Comparison of ENCODE assay signal across 7 mouse cellular contexts in the genomic region with DNA sequence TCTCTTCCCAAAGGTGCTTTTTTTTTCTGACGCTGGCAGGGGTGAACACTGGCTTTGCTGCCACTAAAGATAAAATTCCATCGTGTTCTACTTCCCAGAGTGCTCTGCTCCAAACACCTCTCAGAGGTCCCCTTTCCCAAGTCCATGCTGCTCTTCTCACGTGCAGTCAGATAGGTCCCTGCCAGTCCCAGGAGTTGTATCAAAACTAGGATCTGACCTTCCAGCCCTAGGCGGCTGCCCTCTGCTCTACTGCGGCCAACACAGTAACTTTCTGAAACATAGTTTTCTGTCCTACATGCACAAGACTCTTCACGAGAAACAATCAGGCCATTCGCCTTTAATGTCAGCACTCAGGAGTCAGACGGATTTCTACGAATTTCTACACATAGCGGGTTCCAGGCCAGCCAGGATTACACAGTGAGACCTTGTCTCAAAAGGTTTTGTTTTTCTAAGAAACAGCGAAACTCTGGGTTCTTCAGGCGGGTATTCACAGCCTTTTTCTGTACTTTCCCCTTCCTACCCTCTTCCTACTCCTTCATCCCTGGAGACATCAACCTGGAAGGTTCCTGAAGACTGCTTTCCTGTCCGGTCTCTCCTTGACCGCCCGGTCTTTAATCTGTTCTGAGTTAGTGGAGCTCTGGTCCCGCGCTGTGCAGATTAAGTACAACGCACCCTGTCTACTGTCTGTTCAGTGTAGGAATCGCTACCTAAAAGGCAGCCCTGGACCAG. TPM values are rescaled to one million over a fixed set of nuclear protein-coding genes. Genes with fewer than 3 reads are reported as not detected.
DNase-seq lines count a peak whose midpoint lies in the region; ATAC-seq and TF ChIP-seq lines count a peak whose summit lies in the region.

No protein-coding gene starts in this region.

- TF ChIP-seq POLR2A in testis, adult 2 months (IDR thresholded peaks at IDR 0.05; ENCODE audit: control insufficient read depth, low read depth, low read length): no peak
- no peak for TF ChIP-seq POLR2A in myocyte (IDR thresholded peaks at IDR 0.05; ENCODE audit: insufficient read length, low read depth)

- H3K4me2 ChIP-seq in myocyte (ENCODE audit: low read depth): peak overlapping the region; percentile 88

- H3K4me3 ChIP-seq in testis, adult 2 months (ENCODE audit: control insufficient read depth, low read depth, low read length): peak overlapping the region; percentile 76
- H3K4me3 ChIP-seq in erythroblast, embryonic 14.5 days (replicated peaks): peak overlapping the region; percentile 75
- peak overlapping the region; percentile 18 for H3K4me3 ChIP-seq in myocyte

- TF ChIP-seq CTCF in testis, adult 2 months (IDR thresholded peaks at IDR 0.05; ENCODE audit: control insufficient read depth, insufficient read depth, insufficient replicate concordance, low read depth, low read length): no peak

- H3ac ChIP-seq in myocyte (ENCODE audit: control insufficient read depth, insufficient read length): no peak overlapping the region

- no peaks in the 10 kb centered on the region for H3K36me3 ChIP-seq in testis, adult 2 months (ENCODE audit: control insufficient read depth, insufficient read depth, low read length)
- H3K36me3 ChIP-seq in erythroblast, embryonic 14.5 days (ENCODE audit: control insufficient read depth): peaks cover 4% of the 10 kb centered on the region
- H3K36me3 ChIP-seq in myocyte (ENCODE audit: control insufficient read depth, insufficient read depth): peaks cover 9% of the 10 kb centered on the region

- H3K27ac ChIP-seq in testis, adult 2 months (ENCODE audit: control insufficient read depth, insufficient read depth, low read depth, low read length): peak overlapping the region; percentile 87

- H3K9me3 ChIP-seq in erythroblast, embryonic 14.5 days (ENCODE audit: control insufficient read depth, low read length): no peaks in the 10 kb centered on the region

- peak; percentile 7 for ATAC-seq in inflammation-experienced regulatory T-cells, adult 6 months

- H3K79me2 ChIP-seq in myocyte (ENCODE audit: control insufficient read depth, insufficient read depth): no peaks in the 10 kb centered on the region

- DNase-seq in testis, postnatal 10 days (ENCODE audit: low spot score): no peak
- DNase-seq in c-Kit-positive CD71-positive TER-119-positive erythroid progenitor cells, embryonic 14.5 days (ENCODE audit: low spot score): no peak
- DNase-seq in right cerebral cortex, adult 18-20 months: no peak

- no peaks in the 10 kb centered on the region for H3K27me3 ChIP-seq in testis, adult 2 months (ENCODE audit: control insufficient read depth, insufficient read depth, low read length)
- no peaks in the 10 kb centered on the region for H3K27me3 ChIP-seq in erythroblast, embryonic 14.5 days (ENCODE audit: control insufficient read depth)
- no peaks in the 10 kb centered on the region for H3K27me3 ChIP-seq in myocyte (ENCODE audit: control insufficient read depth, insufficient read depth, insufficient read length)

- peaks cover 13% of the 10 kb centered on the region for H3K4me1 ChIP-seq in testis, adult 2 months (ENCODE audit: control insufficient read depth, insufficient read depth, low read length)
- peaks cover 88% of the 10 kb centered on the region for H3K4me1 ChIP-seq in erythroblast, embryonic 14.5 days (ENCODE audit: control insufficient read depth)

TF ChIP-seq in myocyte, 11 proteins besides CTCF, POLR2A, EP300 and RAD21:
- TF ChIP-seq MAX (IDR thresholded peaks at IDR 0.05; ENCODE audit: low read depth): no peak
- TF ChIP-seq MYOG (IDR thresholded peaks at IDR 0.05; ENCODE audit: control insufficient read depth in 1 of 3, insufficient read depth in 1 of 3, insufficient read length in 2 of 3, low read depth in 2 of 3): no peak
- TF ChIP-seq REST (IDR thresholded peaks at IDR 0.05; ENCODE audit: insufficient read depth, insufficient read length): no peak

RNA-seq across cellular contexts. Expression of gene Scd1, which starts 19.8 kb away (rescaled TPM):
- polyA plus RNA-seq in testis, adult 2 months (2012; rRNA removed): 14.6 and 32.0 TPM in 2 replicates
- 1.2 and 1.8 TPM in 2 replicates for polyA plus RNA-seq in erythroblast, embryonic 14.5 days (2012)
- 1 to 10 TPM in 2 of 3 experiments, not detected in 1; 1.2 to 1.4 TPM for polyA plus RNA-seq in inflammation-experienced regulatory T-cells, adult 6 months (2017; shearing (Covaris generic))
- polyA plus RNA-seq in myocyte (2012; fragmentation: generic; extraction: Trizol): 347 TPM

RNA-seq across cellular contexts. Expression of gene Scd4, which starts 55.0 kb away (rescaled TPM):
- polyA plus RNA-seq in testis, adult 2 months (2012; rRNA removed): 0.22 and 0.37 TPM in 2 replicates
- not detected in 2 replicates for polyA plus RNA-seq in erythroblast, embryonic 14.5 days (2012)
- polyA plus RNA-seq in inflammation-experienced regulatory T-cells, adult 6 months (2017; shearing (Covaris generic)): under 1 TPM; 0.29 to 0.81 (median 0.55) TPM
- polyA plus RNA-seq in myocyte (2012; fragmentation: generic; extraction: Trizol): 0.16 TPM

Comparison
In these comparisons a context has a peak if more than half of its experiments do, and no peak if none do; other contexts are left out.
1. H3K4me3 ChIP-seq: peak in every context shown above with its lines; median percentile 76 in testis, adult 2 months; 75 in erythroblast, embryonic 14.5 days; 18 in myocyte.
2. RNA of gene Scd1, which starts 19.8 kb away (polyA plus RNA-seq): 347 TPM in myocyte (single experiment); 14.6 to 32.0 TPM in testis, adult 2 months, 1.2 to 1.8 TPM in erythroblast, embryonic 14.5 days and 1.2 to 1.4 TPM in inflammation-experienced regulatory T-cells, adult 6 months; every median in the first group is over 10 times any median in the second.